Mouse (Mus musculus) frontal cortex, postnatal 10 days (tissue): Measurements from ENCODE around the gene Fignl2.
A peak's percentile ranks its signal among the peaks of the same experiment; 100 is the strongest.

ENCODE experiments used
- DNase-seq, 2 experiments: peaks; one replicate each; pipeline ENCODE4 v3.0.0; 2022; ENCODE audit warnings: low spot score in 2 of 2, mixed read lengths in 1 of 2

The Fignl2 gene

GRCm38 (mm10) chr15:101011352-101011751 is 67.0 kb downstream of the Fignl2 start:
- DNase-seq: no peak

GRCm38 (mm10) chr15:101008386-101009010 is 69.9 kb downstream of the Fignl2 start:
- no peak for DNase-seq

- DNase-seq: no peak
Observed at GRCm38 (mm10) chr15:101007236-101007635, 71.1 kb downstream of the Fignl2 start.

GRCm38 (mm10) chr15:101006251-101007040 is 71.9 kb downstream of the Fignl2 start:
- DNase-seq: no peak

- peak in 1 of 2 experiments; percentile 38 for DNase-seq
Observed at GRCm38 (mm10) chr15:101005717-101006116, 72.7 kb downstream of the Fignl2 start.

- DNase-seq: no peak
Observed at GRCm38 (mm10) chr15:101004538-101004937, 73.8 kb downstream of the Fignl2 start.

GRCm38 (mm10) chr15:101002466-101002865 is 75.9 kb downstream of the Fignl2 start:
- DNase-seq: no peak

- no peak for DNase-seq
Observed at GRCm38 (mm10) chr15:101001685-101002084, 76.7 kb downstream of the Fignl2 start.
